Mouse (Mus musculus): ENCODE data around the gene Trip6. TPM values are rescaled to one million over a fixed set of nuclear protein-coding genes. Genes with fewer than 3 reads are reported as not detected.
A peak's percentile ranks its signal among the peaks of the same experiment; 100 is the strongest.

Trip6 gene
- polyA plus RNA-seq, 1 experiment from 2014 or later: 43.1 TPM

GRCm38 (mm10) chr5:137342407-137343012 is 28.3 kb upstream of the Trip6 start:
- WGBS: 52% methylated on average over 7 of the region's 7 CpGs
- ATAC-seq (replicated peaks; ENCODE audit: extremely low read depth, insufficient read depth, low FRiP score): no peak
- Histone ChIP-seq H3K9me3 (replicated peaks; ENCODE audit: control insufficient read depth, low read length) (0 out of 2 replicates have a peak, but pooled peaks cover 3% of the 10 kb centered on the region), H3K4me1 (ENCODE audit: control insufficient read depth, insufficient read depth, low read length) (peaks cover 25% of the 10 kb centered on the region), H3K36me3 (ENCODE audit: control insufficient read depth, insufficient read depth) (no peaks in the 10 kb centered on the region), H3K27ac (ENCODE audit: low read length) (no peak overlapping the region), H3K4me2 (ENCODE audit: low read depth, low read length) (no peak overlapping the region), H3K4me3 (ENCODE audit: low read length) (no peak overlapping the region), H3K27me3 (ENCODE audit: control insufficient read depth, insufficient read depth, low read length) (no peaks in the 10 kb centered on the region), H3K9ac (ENCODE audit: low read length) (no peak overlapping the region)

GRCm38 (mm10) chr5:137340222-137340621 is 26.0 kb upstream of the Trip6 start:
- ATAC-seq (replicated peaks; ENCODE audit: extremely low read depth, insufficient read depth, low FRiP score): no peak

GRCm38 (mm10) chr5:137339290-137339979 is 25.2 kb upstream of the Trip6 start:
- Histone ChIP-seq H3K36me3 (ENCODE audit: control insufficient read depth, insufficient read depth) (no peaks in the 10 kb centered on the region), H3K9me3 (replicated peaks; ENCODE audit: control insufficient read depth, low read length) (0 out of 2 replicates have a peak, but pooled peaks cover 3% of the 10 kb centered on the region), H3K4me3 (ENCODE audit: low read length) (peak overlapping the region; percentile 55), H3K27me3 (ENCODE audit: control insufficient read depth, insufficient read depth, low read length) (no peaks in the 10 kb centered on the region), H3K4me1 (ENCODE audit: control insufficient read depth, insufficient read depth, low read length) (peaks cover 14% of the 10 kb centered on the region), H3K9ac (ENCODE audit: low read length) (peak overlapping the region; percentile 74), H3K27ac (ENCODE audit: low read length) (peak overlapping the region; percentile 91), H3K4me2 (ENCODE audit: low read depth, low read length) (peak overlapping the region; percentile 75)
- 24% methylated on average over 22 of the region's 22 CpGs for WGBS
- peak; percentile 64 for ATAC-seq (replicated peaks; ENCODE audit: extremely low read depth, insufficient read depth, low FRiP score)

More at GRCm38 (mm10) chr5:137340222-137340621, 26.0 kb upstream of the Trip6 start:
- H3K4me3 ChIP-seq (ENCODE audit: low read length): no peak overlapping the region
- H3K4me2 ChIP-seq (ENCODE audit: low read depth, low read length): no peak overlapping the region
- H3K9me3 ChIP-seq (replicated peaks; ENCODE audit: control insufficient read depth, low read length): 0 out of 2 replicates have a peak, but pooled peaks cover 3% of the 10 kb centered on the region
- H3K36me3 ChIP-seq (ENCODE audit: control insufficient read depth, insufficient read depth): no peaks in the 10 kb centered on the region
- no peaks in the 10 kb centered on the region for H3K27me3 ChIP-seq (ENCODE audit: control insufficient read depth, insufficient read depth, low read length)
- H3K27ac ChIP-seq (ENCODE audit: low read length): peak overlapping the region; percentile 91
- peaks cover 14% of the 10 kb centered on the region for H3K4me1 ChIP-seq (ENCODE audit: control insufficient read depth, insufficient read depth, low read length)
- no peak overlapping the region for H3K9ac ChIP-seq (ENCODE audit: low read length)
- WGBS: 74% methylated on average over 6 of the region's 6 CpGs

GRCm38 (mm10) chr5:137338663-137339289 is 24.6 kb upstream of the Trip6 start:
- ATAC-seq (replicated peaks; ENCODE audit: extremely low read depth, insufficient read depth, low FRiP score): peak; percentile 42
- H3K4me2 ChIP-seq (ENCODE audit: low read depth, low read length): peak overlapping the region; percentile 75
- 2% methylated on average over 11 of the region's 11 CpGs for WGBS

GRCm38 (mm10) chr5:137338256-137338655 is 24.1 kb upstream of the Trip6 start:
- Histone ChIP-seq H3K4me3 (ENCODE audit: low read length) (peak overlapping the region; percentile 55), H3K27me3 (ENCODE audit: control insufficient read depth, insufficient read depth, low read length) (no peaks in the 10 kb centered on the region), H3K36me3 (ENCODE audit: control insufficient read depth, insufficient read depth) (no peaks in the 10 kb centered on the region), H3K9me3 (replicated peaks; ENCODE audit: control insufficient read depth, low read length) (no peaks in the 10 kb centered on the region), H3K4me1 (ENCODE audit: control insufficient read depth, insufficient read depth, low read length) (peaks cover 14% of the 10 kb centered on the region), H3K9ac (ENCODE audit: low read length) (peak overlapping the region; percentile 74), H3K27ac (ENCODE audit: low read length) (peak overlapping the region; percentile 91), H3K4me2 (ENCODE audit: low read depth, low read length) (peak overlapping the region; percentile 75)
- ATAC-seq (replicated peaks; ENCODE audit: extremely low read depth, insufficient read depth, low FRiP score): peak; percentile 79
- under 1% methylated on average over 19 of the region's 19 CpGs for WGBS

More at GRCm38 (mm10) chr5:137338663-137339289, 24.6 kb upstream of the Trip6 start:
- peak overlapping the region; percentile 74 for H3K9ac ChIP-seq (ENCODE audit: low read length)
- peak overlapping the region; percentile 55 for H3K4me3 ChIP-seq (ENCODE audit: low read length)
- 0 out of 2 replicates have a peak, but pooled peaks cover under 1% of the 10 kb centered on the region for H3K9me3 ChIP-seq (replicated peaks; ENCODE audit: control insufficient read depth, low read length)
- H3K36me3 ChIP-seq (ENCODE audit: control insufficient read depth, insufficient read depth): no peaks in the 10 kb centered on the region
- peaks cover 14% of the 10 kb centered on the region for H3K4me1 ChIP-seq (ENCODE audit: control insufficient read depth, insufficient read depth, low read length)
- H3K27ac ChIP-seq (ENCODE audit: low read length): peak overlapping the region; percentile 91
- H3K27me3 ChIP-seq (ENCODE audit: control insufficient read depth, insufficient read depth, low read length): no peaks in the 10 kb centered on the region

- Histone ChIP-seq H3K27me3 (ENCODE audit: control insufficient read depth, insufficient read depth, low read length) (no peaks in the 10 kb centered on the region), H3K4me3 (ENCODE audit: low read length) (no peak overlapping the region), H3K9ac (ENCODE audit: low read length) (no peak overlapping the region), H3K36me3 (ENCODE audit: control insufficient read depth, insufficient read depth) (no peaks in the 10 kb centered on the region), H3K27ac (ENCODE audit: low read length) (peak overlapping the region; percentile 19), H3K4me1 (ENCODE audit: control insufficient read depth, insufficient read depth, low read length) (peaks cover 18% of the 10 kb centered on the region), H3K9me3 (replicated peaks; ENCODE audit: control insufficient read depth, low read length) (no peaks in the 10 kb centered on the region), H3K4me2 (ENCODE audit: low read depth, low read length) (no peak overlapping the region)
- 39% methylated on average over 8 of the region's 8 CpGs for WGBS
- no peak for ATAC-seq (replicated peaks; ENCODE audit: extremely low read depth, insufficient read depth, low FRiP score)
Measured at GRCm38 (mm10) chr5:137337190-137337589, 23.0 kb upstream of the Trip6 start.

- Histone ChIP-seq H3K27me3 (ENCODE audit: control insufficient read depth, insufficient read depth, low read length) (no peaks in the 10 kb centered on the region), H3K4me1 (ENCODE audit: control insufficient read depth, insufficient read depth, low read length) (peaks cover 18% of the 10 kb centered on the region), H3K4me3 (ENCODE audit: low read length) (no peak overlapping the region), H3K9ac (ENCODE audit: low read length) (no peak overlapping the region), H3K9me3 (replicated peaks; ENCODE audit: control insufficient read depth, low read length) (no peaks in the 10 kb centered on the region), H3K4me2 (ENCODE audit: low read depth, low read length) (no peak overlapping the region), H3K36me3 (ENCODE audit: control insufficient read depth, insufficient read depth) (no peaks in the 10 kb centered on the region), H3K27ac (ENCODE audit: low read length) (no peak overlapping the region)
- ATAC-seq (replicated peaks; ENCODE audit: extremely low read depth, insufficient read depth, low FRiP score): no peak
- 69% methylated on average over 6 of the region's 6 CpGs for WGBS
Measured at GRCm38 (mm10) chr5:137335066-137335465, 20.9 kb upstream of the Trip6 start.

- Histone ChIP-seq H3K9me3 (replicated peaks; ENCODE audit: control insufficient read depth, low read length) (no peaks in the 10 kb centered on the region), H3K36me3 (ENCODE audit: control insufficient read depth, insufficient read depth) (no peaks in the 10 kb centered on the region), H3K4me2 (ENCODE audit: low read depth, low read length) (peak overlapping the region; percentile 92), H3K4me1 (ENCODE audit: control insufficient read depth, insufficient read depth, low read length) (peaks cover 15% of the 10 kb centered on the region), H3K4me3 (ENCODE audit: low read length) (peak overlapping the region; percentile 67; the same call in 1 of the 2 replicates), H3K27ac (ENCODE audit: low read length) (no peak overlapping the region), H3K27me3 (ENCODE audit: control insufficient read depth, insufficient read depth, low read length) (no peaks in the 10 kb centered on the region), H3K9ac (ENCODE audit: low read length) (no peak overlapping the region)
- WGBS: 50% methylated on average over 10 of the region's 10 CpGs
- no peak for ATAC-seq (replicated peaks; ENCODE audit: extremely low read depth, insufficient read depth, low FRiP score)
Measured at GRCm38 (mm10) chr5:137334317-137334716, 20.1 kb upstream of the Trip6 start.
